Mouse (Mus musculus) cerebellum, adult 11 months (tissue): ENCODE measurements around the gene Arhgap10.
A peak's percentile ranks its signal among the peaks of the same experiment; 100 is the strongest.
"Not testable (repeated sequence)": the region's sequence is repeated elsewhere in the genome, so short reads cannot be mapped to it uniquely, and the experiment has no call there.

Experiments used
- DNase-seq: peaks from one replicate; pipeline ENCODE4 v3.0.0; 2022

Arhgap10 gene

DNA sequence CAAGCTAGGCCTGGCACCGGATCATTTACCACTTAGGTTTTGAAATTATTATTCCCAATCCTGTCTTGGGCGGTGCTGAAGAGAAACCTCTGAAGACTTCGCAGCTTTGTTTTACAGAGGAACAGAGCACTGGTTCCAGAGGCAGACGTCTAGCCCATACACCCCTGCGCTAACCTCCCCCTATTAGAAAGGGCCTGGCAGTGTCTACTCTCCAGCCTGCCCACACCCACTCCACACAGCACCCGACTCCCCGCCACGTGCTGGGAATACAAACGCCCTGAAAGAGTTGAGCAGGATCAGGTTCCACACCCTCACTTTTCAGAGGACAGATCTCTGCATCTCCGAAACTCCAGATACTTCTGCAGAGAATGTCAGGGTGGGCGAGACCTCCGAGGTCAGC, 180.5 kb downstream of the Arhgap10 start:
- no peak for DNase-seq

DNA sequence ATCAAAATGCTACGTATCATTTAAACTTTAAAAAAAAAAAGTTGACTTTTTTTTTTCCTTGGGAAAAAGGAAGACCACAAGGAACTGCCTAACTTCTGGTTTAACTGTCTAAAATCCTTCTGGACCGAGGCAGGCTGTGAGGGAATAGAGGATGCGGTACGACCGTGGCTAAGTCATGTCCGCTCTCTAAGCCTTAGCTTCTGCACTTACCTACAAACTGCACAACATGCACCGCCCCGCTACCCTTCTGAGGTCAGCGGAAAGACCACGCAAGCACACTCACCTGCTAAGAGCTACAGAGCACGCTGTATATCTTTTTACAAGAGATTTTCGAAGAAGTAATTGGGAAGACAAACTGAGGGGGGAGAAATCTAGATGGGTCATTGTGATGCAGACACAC, 186.6 kb downstream of the Arhgap10 start:
- no peak for DNase-seq

DNA sequence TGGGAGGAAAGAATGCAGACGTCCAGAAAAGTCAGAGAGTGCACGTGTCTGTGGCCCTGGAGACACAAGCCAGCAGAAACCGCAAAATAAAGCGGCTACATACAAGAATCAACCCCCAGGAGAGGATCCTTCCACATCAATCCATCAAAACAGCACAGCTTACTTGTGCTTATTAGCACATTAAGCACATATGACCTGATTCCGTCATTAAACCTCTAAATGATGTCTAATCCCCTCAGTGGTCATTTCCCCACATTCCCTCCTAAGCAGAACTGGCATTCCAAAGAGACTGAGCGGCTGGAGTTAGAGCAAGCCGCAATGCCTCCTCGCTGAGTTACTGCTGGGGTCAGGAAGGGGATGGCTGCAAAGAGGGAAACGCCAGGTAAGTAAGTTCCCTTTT, 187.4 kb downstream of the Arhgap10 start:
- no peak for DNase-seq

DNA sequence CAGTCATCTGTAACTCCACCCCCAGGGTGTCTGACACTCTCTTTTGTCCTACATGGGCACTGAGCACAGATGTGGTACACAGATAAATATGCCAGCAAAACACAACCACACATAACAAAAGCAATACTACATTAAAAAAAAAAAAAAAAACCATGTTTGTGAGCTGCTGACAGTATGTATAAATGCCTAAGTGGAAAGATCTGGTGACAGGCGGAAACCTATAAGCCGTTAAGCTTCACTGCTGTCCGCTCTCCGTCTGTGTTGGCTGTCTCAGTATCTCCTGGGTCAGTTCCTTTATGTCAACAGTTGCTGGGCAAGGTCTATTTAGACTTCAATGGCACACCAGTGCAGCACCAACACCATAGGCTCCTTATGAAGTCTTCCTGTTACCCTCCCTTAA, 188.0 kb downstream of the Arhgap10 start:
- no peak for DNase-seq

DNA sequence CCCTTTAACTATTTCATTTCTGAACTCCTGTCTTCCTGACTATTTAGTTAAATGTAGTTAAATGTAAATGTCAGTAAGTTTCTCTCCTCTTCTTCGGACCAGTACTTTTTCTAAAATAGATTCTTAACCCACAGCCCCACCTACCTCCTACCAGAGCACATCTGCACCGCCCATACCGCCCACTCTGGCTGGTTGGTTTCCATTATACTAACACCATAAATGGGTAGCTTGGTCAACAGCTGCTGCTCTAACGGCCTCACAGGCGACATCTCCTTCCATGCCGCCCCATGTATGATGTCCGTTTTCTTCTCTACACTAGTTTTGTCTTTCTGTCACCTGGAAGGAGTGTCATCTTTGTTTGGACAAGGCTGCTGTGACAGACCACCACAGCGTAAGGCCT, 189.3 kb downstream of the Arhgap10 start:
- DNase-seq, result no peak

DNA sequence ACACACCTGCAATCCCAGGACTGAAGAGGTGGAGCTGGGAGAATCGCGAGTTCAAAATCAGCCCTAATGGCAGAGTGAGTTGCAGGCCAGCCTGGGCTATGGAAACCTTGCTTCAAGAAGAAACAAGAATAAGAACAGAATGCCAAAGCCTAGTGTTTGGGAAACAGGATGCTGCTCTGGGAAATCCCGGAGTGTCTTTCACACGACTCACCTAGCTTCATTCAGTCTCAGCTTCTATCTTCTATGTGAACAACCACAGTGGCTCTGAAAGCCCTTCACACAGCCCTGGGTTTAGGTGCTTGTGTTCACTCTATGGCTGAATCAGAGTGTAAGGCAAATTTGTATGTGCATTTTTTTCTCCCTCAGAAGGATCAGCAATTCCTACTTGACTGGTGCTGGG, 190.4 kb downstream of the Arhgap10 start:
- no peak for DNase-seq

DNA sequence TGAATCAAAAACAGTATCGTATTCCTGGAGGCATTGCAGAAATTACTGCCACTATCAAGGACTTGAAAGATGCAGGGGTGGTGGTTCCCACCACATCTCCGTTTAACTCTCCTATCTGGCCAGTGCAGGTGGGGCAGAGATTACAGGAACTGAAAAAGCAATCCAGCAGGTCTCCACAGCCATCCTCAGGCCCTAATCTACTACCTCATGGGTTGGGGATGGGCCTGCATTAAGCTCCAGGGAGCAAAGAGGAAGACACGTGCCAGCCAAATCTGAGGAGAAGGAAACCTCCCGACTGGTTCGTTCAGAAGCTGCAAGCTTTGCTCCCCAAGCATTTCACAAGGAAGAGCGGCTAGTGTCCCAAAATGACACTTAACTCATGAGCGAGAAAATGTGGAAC, 195.0 kb downstream of the Arhgap10 start:
- DNase-seq, result not testable (repeated sequence)

DNA sequence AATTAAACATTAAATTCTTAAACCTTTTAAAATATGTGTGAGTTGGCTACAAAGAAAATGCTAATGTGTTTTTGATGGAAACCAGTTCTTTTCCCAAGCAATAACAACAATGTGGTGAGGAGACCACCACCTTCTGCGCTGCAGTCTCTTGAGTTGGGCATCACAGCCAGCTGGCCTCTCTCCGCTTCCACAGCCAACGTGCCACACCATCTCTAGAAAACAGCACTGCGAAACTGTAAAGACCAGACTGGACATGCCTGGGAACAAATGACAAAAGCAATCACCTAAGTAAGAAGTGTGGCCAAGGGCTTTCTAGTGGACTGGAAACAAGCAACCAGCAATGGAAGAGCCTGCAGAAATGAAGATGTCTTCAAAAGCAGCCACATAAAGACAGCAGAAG, 195.9 kb downstream of the Arhgap10 start:
- no peak for DNase-seq

DNA sequence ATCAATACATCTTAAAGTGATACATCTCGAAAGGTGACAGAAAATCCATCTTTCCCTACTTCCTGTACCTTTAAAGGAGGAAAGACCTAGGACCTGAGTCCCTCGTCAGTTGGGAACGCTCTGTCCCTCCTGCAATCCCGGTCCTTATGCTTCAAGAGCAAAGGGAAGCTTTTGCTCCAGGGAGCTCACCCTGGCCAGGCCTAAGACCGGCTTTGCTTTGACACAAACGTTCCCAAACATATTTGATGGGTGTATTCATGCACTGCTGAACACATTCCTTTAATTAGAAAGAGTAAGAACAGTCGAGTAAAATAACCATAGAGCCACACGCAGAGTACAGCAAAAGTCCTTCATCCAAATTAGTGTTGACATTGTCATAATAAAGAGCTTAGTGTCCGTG, 199.2 kb downstream of the Arhgap10 start:
- DNase-seq, result no peak

DNA sequence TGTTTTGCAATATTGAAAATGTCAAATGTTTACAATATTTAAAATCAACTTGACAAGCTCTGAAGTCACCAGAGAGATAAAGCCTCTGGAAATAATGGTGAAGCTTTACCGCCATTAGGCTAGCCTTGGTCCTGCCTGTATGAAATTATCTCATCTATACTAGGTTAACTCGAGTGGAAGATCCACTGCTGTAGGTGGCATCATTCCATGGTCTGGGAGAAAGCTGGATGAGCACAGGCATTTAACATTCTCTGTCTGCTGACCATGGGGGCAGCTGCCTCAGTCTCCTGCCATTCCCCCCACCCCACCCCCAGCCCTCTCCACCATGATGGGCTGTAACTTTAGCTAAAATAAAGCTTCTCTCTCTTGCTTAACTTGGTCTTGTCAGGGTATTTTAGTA, 200.0 kb downstream of the Arhgap10 start:
- no peak for DNase-seq

DNA sequence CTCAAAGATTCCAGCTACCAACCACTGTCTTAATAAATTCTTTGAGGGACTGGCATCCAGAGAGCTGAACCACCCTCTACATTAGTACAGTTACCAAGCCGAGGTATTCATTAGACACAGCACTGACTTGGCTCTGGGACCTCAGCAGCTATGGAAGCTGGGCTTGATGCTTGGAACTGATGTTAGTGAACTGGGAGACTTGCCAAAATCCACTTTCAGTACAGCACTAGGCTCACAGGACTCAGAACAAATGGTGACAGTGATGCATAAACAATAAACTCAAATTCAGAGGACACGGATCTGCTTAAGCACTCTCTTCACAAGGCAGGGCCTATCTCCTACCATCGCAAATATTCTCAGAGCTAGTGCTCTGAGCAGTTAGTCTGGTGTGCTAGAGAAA, 204.8 kb downstream of the Arhgap10 start:
- DNase-seq, result no peak

DNA sequence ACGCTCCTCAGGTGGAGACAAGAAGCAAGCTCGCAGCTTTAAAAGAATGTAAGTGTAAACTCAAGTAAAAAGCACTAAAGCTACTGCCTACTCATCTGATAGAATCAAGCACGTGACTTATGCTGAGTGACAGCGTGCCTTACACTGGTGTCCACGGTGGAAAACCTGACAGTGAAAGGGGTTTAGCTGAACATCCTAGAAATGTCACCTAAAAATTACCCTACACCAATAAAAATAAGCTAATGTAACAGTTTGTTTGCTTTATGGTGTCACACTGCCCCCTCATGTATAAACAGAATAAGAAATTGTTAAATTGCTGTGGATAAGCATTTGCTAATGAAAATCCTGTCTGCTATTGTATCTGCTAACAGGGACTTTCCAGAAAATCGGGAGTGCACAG, 206.0 kb downstream of the Arhgap10 start:
- no peak for DNase-seq

DNA sequence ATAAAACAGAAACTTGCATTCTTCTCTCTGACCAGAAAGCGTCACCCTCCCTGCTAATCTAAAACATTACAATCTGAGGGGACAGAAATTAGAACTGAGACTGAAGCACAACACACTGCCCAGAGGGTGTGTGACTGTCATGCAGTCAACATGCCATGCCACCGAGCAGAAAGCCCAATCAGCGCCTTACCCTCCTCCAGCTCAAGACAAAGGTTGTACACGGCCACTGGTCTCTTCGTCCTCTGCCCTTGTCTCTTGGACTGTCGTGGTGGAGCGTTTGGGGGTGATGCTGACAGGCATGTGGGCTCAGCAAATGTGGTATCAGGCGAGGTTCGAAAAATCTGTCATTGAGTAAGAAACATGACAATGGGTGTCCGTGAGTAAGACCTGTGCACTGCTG, 207.2 kb downstream of the Arhgap10 start:
- no peak for DNase-seq

DNA sequence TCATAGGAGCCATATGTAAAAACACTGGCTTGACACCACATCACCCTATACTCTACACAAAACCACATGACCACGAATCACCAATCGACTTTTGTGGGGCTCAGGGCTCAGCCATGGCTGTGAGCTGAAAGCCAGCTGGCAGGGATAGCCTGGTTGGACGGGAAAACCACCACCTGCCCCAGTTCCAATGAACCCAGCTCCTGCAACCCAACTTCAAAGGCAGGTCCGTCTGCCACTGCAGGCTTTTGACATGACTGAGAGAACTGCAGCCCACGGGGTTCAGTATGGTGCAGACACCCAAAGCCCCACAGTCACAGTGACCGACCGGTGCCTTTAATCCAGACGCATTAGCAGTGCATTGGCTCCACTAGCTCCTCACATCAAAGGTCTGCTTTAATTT, 207.7 kb downstream of the Arhgap10 start:
- peak; percentile 5 for DNase-seq

DNA sequence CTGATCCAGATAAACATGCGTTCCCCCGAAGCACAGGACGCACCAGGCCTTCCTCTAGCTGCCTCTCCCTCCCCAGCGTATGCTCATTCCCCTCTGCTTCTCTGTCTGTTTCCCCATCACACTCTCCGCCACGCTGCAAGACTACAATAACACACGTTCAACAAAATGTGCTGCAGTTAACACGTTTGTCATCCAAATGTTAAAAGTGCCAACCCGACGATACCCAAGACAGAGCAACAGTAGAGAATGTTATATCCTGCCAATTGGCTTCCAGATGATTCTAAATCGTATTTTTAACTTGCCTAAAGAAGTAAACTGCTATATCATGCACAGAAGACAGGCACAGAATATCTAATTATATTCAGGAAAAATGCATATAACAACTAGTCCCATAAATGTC, 223.2 kb downstream of the Arhgap10 start:
- no peak for DNase-seq

DNA sequence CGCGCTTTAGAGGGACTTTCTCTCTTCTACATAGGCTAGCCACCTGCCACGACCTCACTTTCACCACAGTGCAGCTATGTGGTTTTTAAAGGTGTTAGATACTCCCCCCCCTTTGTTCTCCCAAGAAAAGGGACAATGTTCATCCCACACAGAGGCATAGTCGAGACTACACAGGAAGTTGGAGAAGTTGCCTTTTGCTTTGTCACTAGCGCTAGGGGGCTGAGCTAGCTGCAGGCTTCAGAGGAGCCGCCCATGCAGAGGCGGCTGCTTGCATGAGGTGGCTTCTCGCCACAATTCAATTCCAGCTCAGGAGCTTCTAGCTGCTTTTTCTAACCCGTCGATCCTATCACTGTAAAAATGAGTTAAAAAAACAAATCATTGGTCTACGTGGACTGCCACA, 225.1 kb downstream of the Arhgap10 start:
- no peak for DNase-seq

DNA sequence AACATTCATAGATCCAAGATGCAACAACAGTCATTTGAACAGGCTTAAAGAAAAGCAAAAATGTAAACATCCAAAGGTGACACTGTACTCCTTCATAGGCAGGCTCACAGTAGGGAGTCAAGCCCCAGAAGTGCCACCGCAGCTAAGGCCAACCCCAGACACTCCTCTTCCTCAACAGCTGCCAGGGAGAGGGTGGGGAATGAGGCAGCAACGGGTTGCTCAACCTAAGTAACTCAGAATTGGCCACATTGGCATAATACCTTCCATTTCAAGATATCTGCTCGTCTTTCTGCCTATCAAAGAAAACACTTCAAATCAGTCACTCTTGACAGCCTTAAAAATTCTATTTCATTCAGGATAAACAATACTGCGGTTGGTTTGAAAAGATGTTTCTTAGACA, 225.6 kb downstream of the Arhgap10 start:
- no peak for DNase-seq

DNA sequence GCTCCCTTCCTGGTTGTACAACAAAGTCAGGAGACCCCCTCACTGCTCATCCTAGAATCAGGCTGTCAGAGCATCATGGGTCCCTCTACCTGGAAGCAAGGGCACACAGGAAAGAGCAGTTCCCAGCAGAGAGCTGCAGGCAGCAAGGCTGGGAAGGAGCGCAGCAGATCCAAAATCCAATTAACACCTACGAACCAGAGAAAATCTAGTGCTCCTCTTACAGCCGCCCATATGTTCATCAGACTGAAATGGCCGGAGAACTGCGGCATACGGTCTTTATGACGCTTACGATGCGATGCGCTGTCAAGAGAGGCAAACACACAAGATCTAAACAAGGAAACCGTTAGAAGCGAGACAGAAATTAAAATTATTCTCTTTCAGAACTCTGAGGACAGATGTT, 229.3 kb downstream of the Arhgap10 start:
- DNase-seq, result no peak

DNA sequence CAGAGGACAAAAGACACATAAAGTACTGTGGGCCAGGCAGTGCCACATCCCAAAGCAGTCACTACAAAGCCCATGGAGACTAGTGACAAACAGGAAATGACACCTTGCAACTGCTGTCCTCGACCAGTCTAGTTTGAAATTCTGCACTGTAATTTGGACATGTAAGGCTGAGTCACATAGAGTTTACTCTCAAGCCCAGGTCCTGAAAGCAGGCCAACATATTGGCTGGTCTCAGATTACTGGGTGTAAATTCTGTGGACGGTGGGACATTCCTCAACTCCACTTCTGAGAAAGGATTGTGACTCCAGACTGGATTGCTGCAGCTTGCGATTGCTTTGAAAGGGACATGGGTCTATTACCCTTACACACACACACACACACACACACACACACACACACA, 229.7 kb downstream of the Arhgap10 start:
- no peak for DNase-seq

DNA sequence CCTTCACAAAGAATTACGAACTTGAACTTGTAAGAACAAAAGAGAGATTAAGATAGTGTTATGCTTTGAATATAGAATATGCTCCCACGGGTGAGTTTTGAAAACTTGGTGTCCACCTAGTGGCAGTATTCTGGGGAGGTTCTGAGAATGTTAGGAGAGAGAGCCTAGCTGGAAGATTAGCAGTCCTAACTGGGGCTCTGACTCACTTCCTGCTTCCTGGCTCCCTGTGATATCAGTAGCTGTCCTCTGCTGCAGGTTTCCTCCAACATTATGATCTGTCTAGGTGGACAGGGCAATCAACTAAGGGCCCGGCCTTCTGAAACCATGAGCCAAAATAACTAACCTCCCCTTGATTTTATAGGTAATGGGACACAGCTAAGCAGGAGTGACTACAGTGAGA, 233.3 kb downstream of the Arhgap10 start:
- DNase-seq, result no peak

DNA sequence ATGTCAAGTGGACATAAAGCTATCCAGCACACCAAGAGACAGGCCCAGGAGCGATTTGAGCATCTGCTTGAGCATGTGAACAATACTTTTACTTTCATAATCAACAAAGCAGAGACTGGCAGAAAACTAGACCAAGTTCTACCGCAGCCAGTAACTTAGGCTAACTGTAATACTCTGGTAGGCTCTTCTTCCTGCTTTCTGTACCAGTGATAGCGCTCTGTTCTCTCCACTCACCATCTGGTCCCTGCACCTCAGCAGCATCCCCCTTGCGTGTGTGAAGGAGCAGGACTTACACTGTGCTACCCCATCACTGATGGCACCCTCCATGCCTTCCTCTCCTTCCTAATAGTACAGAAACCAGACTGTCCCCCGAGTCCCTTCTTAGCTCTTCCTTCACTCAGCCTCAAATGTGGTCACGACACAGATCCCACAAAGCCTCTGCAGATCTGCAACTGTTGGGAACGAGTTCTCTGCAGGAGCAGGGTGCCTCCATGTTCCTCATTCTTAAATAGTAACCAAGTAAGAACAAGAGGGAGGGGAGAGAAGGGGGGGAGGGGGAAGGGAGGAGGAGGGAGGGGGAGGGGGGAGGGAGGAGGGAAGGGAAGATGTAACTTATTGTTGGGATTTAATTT, 235.0 kb downstream of the Arhgap10 start:
- no peak for DNase-seq

DNA sequence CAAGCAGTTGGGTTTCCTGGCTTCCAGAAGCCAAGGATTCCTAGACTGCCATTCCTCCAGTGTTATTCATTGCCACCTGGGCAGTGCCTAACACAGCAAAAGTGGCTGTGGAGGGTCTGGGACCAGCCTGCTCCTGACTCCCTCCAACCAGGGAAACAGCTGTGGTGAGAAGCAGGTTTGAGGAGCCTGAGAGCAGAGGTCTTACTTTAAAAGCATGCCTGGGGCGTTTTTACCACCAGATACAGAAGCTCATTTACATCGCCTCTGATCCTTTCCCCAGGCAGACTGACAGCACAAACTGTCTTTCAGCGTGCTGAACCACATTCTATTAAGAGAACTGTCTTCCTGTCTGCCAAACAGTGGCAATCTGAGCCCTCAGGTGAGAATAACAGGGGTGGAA, 237.8 kb downstream of the Arhgap10 start:
- DNase-seq, result no peak

DNA sequence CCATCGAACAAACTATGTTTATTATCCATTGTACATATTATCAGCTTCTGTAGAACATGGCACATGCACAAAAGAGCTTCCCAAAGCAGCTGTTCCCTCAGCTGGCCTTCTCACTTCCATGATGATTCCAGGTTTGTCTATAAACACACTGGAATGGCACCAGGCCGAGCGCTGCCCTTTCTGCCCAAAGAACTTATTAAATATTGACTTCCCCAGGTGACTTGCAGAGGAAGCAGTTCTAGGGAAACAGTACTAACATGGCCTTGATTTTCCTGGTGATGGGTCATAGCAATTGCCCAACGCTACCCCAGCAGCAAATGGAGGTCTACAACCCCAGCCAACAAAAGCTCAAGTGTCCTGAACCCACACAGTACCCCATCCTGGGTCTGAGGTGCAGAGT, 239.5 kb downstream of the Arhgap10 start:
- DNase-seq, result no peak

DNA sequence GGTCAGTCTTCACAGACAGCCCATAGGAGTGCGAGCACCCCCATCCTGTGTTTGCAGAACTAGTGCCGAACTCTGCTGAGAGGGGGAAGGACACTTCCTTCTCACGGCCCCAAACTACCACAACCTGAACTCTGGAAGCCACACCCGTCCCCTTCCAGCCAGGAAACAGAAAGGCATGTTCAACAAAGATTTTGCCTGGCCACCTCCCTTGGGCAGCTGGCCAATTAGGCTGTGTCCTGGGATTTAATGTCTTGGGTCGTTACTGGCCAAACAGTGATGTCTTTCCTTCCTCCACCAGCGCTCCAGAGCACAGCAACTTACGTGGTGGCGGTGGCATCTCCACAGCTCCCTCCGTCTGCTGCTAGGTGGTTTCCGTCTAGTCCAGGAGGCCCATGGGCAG, 240.9 kb downstream of the Arhgap10 start:
- DNase-seq, result no peak

DNA sequence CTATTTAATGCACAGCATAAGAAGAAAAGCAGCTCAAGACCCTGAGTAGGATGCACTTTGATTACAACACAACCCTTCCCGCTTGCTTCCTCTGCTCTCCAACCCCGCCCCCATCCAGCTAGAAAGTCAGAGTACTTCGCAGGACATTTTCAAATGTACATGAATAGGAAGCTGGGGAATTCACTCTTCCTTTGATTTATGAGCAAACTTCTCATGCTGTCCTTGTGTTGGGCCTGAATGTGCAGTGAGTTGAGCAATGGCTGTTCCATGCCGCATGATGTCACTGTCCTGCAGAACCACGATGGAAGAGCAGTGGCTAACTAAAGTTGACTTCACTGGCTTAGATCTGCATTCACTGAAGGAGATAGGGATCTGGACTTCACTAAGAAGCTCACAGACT, 242.2 kb downstream of the Arhgap10 start:
- no peak for DNase-seq

DNA sequence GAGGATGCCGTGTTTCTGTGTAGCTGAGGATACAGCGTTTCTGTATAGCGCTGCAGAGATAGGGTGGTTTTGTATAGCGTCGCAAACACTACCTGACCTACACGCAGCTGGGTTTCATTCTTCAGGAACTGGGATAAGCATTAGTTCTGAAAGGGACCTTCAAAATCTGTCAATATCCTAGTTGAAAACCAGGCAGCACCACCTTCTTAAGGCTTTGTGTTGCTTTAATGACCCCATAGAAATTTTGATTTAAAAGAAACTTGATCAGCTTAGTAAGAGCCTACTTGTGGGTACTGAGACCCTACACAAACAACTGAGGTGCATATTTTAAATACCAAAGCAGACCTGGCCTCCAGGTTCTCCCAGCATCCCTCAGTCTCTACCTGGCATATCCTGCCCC, 245.6 kb downstream of the Arhgap10 start:
- no peak for DNase-seq
